Mouse (Mus musculus) midbrain, postnatal 0 days (tissue): ENCODE measurements around the gene Lsm3. TPM values are rescaled to one million over a fixed set of nuclear protein-coding genes. Genes with fewer than 3 reads are reported as not detected.

Experiments used
- ATAC-seq: fragments of 200-750 bp; cut with Nextera tagmentation; 2 replicates; pipeline ENCODE4 v1.8.0; 2017; ENCODE audit warnings: moderate number of reproducible peaks, mild to moderate bottlenecking, moderate TSS enrichment, moderate library complexity; ENCODE audit not compliant: low FRiP score
- DNase-seq: peaks from one replicate; pipeline ENCODE4 v3.0.0-alpha.2; 2015; ENCODE audit warnings: low spot score
- H3K27ac ChIP-seq: fragments of 300-500 bp; sonication (generic); 2 replicates; pipeline ENCODE4 v1.5.1; 2014; ENCODE audit warnings: low read depth, mild to moderate bottlenecking, low read length, mixed read lengths
- H3K27me3 ChIP-seq: fragments of 300-500 bp; sonication (generic); 2 replicates; pipeline ENCODE4 v1.6.1; 2014; ENCODE audit warnings: low read length, control low read depth, mixed read lengths; ENCODE audit not compliant: insufficient read depth
- H3K36me3 ChIP-seq: fragments of 300-500 bp; sonication (generic); 2 replicates; pipeline ENCODE4 v1.6.1; 2014; ENCODE audit warnings: low read length, control low read depth, mixed read lengths; ENCODE audit not compliant: insufficient read depth
- H3K4me1 ChIP-seq: fragments of 300-500 bp; sonication (generic); 2 replicates; pipeline ENCODE4 v1.6.1; 2014; ENCODE audit warnings: mild to moderate bottlenecking, control low read depth, antibody characterized with exemption, low read length, mixed read lengths; ENCODE audit not compliant: insufficient read depth
- H3K4me2 ChIP-seq: fragments of 300-500 bp; sonication (generic); 2 replicates; pipeline ENCODE4 v1.6.1; 2014; ENCODE audit warnings: low read depth, mild to moderate bottlenecking, low read length, mixed read lengths; ENCODE audit not compliant: poor library complexity, severe bottlenecking
- H3K4me3 ChIP-seq: fragments of 300-500 bp; sonication (generic); 2 replicates; pipeline ENCODE4 v1.5.1; 2014; ENCODE audit warnings: low read depth, mild to moderate bottlenecking, low read length, moderate library complexity
- H3K9ac ChIP-seq: fragments of 300-500 bp; sonication (generic); replicated peaks from 2 replicates; pipeline ENCODE4 v1.6.1; 2014; ENCODE audit warnings: mild to moderate bottlenecking, low read length, moderate library complexity, mixed read lengths; ENCODE audit not compliant: poor library complexity, severe bottlenecking
- H3K9me3 ChIP-seq: fragments of 300-500 bp; sonication (generic); 2 replicates; pipeline ENCODE4 v1.6.1; 2016; ENCODE audit warnings: low read length, control low read depth
- CTCF ChIP-seq: IDR thresholded peaks from 2 replicates; pipeline ENCODE4 v1.5.1; 2016; ENCODE audit warnings: antibody characterized with exemption, mild to moderate bottlenecking
- WGBS: fragments of 180-500 bp; shearing (Covaris S2); extraction: QIAGEN DNeasy Blood & Tissue Kit; methylation state at CpG from one replicate; pipeline ENCODE4 v1.1.7; 2014; 5-methylcytosine and 5-hydroxymethylcytosine counted together
- polyA plus RNA-seq: library from polyadenylated mRNA; unstranded; fragments of >200 nt; fragmentation: Nextera tagmentation; extraction: Ambion mirVana; gene quantifications from 2 replicates; pipeline ENCODE4 v1.2.1, GENCODE M21; 2015
- total RNA-seq: library from RNA; depleted of rRNA; stranded (reverse); fragments of >200 nt; gene quantifications from 2 replicates; pipeline ENCODE4 v1.2.3, GENCODE M21; 2014

Gene Lsm3
- total and polyA plus RNA-seq, 2 experiments from 2014 or later: 38.6 to 169 TPM

DNA sequence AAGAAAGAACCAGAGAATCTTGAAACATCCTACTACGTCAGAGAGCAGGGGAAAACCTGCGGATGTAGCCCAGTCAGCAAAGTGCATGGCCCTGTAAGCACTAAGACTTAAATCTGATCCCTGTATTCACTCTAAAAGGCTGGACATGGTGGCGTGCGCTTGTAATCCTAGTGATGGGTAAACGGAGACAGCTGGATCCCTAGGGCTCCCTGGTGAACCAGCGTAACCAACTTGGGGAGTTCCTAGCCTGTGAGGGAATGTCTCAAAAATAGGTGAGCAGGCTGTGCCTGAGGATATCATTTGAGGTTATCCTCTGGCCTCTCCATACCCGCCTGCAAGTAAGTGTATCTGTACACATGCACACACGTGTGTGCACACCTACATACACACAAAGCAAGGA is 14.9 kb downstream of the Lsm3 start:
- Histone ChIP-seq H3K4me1 (no peaks in the 10 kb centered on the region), H3K27me3 (no peaks in the 10 kb centered on the region), H3K27ac (no peak overlapping the region), H3K4me3 (no peak overlapping the region), H3K36me3 (peaks cover 3% of the 10 kb centered on the region; the same call in 1 of the 2 replicates), H3K4me2 (no peak overlapping the region), H3K9me3 (no peaks in the 10 kb centered on the region), H3K9ac (no peak overlapping the region)
- DNase-seq (no peak), ATAC-seq (no peak)
- WGBS: 87% methylated on average over 8 of the region's 8 CpGs
- TF ChIP-seq CTCF: no peak

DNA sequence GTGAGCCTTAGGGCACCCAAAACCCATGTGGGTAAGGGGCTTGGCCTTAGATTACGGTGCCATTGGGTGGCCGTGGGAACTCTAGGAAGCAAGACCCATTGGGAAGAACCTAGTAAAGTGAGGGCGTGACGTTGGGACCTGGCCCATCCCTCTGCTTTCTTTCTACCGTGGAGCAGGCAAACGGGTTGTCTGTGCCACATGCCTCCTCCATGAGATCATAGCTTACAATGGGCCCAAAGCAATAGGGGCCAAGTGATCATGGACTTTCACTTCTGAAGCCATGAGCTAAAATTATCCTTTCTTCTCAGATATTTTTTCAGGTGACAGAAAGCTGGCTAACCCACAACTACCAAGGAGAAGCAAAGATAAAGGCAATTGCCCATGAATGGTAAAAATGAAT is 15.5 kb downstream of the Lsm3 start:
- no peak for TF ChIP-seq CTCF
- Histone ChIP-seq H3K36me3 (peaks cover 3% of the 10 kb centered on the region; the same call in 1 of the 2 replicates), H3K27me3 (no peaks in the 10 kb centered on the region), H3K4me3 (no peak overlapping the region), H3K9me3 (no peaks in the 10 kb centered on the region), H3K4me1 (no peaks in the 10 kb centered on the region), H3K27ac (no peak overlapping the region), H3K9ac (no peak overlapping the region), H3K4me2 (no peak overlapping the region)
- no peak for DNase-seq
- no peak for ATAC-seq
- 81% methylated on average over 6 of the region's 6 CpGs for WGBS

DNA sequence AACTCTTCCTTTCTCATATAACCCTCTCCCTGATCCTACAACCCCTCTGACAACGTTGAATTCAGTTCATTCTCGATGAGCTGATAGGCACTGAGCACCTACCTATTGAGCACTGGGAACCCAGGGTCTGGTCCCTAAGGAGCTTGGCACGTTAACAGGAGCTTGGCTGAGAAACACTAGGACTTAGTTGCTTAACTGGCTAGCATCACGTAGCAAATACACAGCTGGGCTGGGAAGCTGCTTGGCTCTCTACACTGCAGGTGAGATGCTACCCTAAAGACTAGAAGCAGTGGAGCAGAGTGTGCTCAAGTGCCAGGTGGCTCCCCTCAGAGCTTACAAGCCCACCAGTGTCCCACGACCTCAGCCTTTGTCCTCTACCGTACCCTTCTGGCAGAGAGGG is 16.9 kb downstream of the Lsm3 start:
- Histone ChIP-seq H3K27ac (no peak overlapping the region), H3K4me1 (no peaks in the 10 kb centered on the region), H3K9ac (no peak overlapping the region), H3K36me3 (peaks cover 3% of the 10 kb centered on the region; the same call in 1 of the 2 replicates), H3K4me2 (no peak overlapping the region), H3K27me3 (no peaks in the 10 kb centered on the region), H3K9me3 (no peaks in the 10 kb centered on the region), H3K4me3 (no peak overlapping the region)
- 73% methylated on average over 6 of the region's 6 CpGs for WGBS
- no peak for ATAC-seq
- DNase-seq: no peak
- TF ChIP-seq CTCF: no peak

DNA sequence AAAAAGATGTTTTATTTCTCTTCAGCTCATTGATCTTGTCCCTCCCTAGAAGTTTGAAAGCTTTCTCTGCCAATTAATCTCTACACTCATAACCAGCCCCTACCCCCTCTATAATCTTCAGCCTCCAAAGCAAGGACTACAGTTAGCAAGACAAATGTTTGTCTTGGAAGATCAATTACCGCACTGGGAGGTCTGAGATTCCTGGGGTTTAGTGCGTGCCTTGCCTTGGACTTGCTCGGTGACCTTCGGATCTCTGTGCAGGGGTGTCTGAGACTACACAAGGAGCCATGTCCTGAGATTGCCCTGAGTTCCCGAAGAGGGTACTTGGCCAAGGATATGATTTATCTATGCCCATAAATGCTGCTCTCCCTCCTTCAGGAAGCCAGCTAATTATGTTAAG is 17.6 kb downstream of the Lsm3 start:
- H3K4me1 ChIP-seq: no peaks in the 10 kb centered on the region
- no peak for DNase-seq
- H3K27me3 ChIP-seq: no peaks in the 10 kb centered on the region
- no peak for ATAC-seq
- H3K27ac ChIP-seq: no peak overlapping the region
- peaks cover 3% of the 10 kb centered on the region; the same call in 1 of the 2 replicates for H3K36me3 ChIP-seq
- H3K4me2 ChIP-seq: no peak overlapping the region
- H3K4me3 ChIP-seq: no peak overlapping the region
- no peak overlapping the region for H3K9ac ChIP-seq
- TF ChIP-seq CTCF: no peak
- WGBS: 71% methylated on average over 5 of the region's 5 CpGs
- H3K9me3 ChIP-seq: no peaks in the 10 kb centered on the region

DNA sequence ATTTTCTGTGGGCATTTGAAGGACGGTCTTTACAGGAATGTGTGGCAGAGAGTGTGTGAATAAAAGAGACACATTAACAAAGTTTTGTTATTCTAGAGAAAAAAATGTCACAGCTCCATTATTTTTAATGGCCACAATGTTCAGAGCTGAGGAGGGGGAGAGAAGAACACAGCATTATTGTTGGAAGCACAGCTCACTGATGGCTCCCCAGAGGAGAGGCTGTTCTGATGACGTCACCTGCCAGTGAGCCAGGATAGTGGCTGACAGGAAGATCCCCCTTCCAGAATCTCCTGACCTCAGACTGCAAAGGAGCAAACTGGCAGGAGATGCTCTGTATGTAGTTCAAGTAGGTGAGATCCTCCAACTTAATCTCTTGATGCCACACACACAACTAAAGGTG is 18.0 kb downstream of the Lsm3 start:
- peaks cover 3% of the 10 kb centered on the region; the same call in 1 of the 2 replicates for H3K36me3 ChIP-seq
- H3K27me3 ChIP-seq: no peaks in the 10 kb centered on the region
- no peak overlapping the region for H3K4me3 ChIP-seq
- H3K9me3 ChIP-seq: no peaks in the 10 kb centered on the region
- no peak for ATAC-seq
- H3K9ac ChIP-seq: no peak overlapping the region
- no peak overlapping the region for H3K4me2 ChIP-seq
- no peaks in the 10 kb centered on the region for H3K4me1 ChIP-seq
- TF ChIP-seq CTCF: no peak
- DNase-seq: no peak
- no peak overlapping the region for H3K27ac ChIP-seq
- 40% methylated on average over 2 of the region's 2 CpGs for WGBS

DNA sequence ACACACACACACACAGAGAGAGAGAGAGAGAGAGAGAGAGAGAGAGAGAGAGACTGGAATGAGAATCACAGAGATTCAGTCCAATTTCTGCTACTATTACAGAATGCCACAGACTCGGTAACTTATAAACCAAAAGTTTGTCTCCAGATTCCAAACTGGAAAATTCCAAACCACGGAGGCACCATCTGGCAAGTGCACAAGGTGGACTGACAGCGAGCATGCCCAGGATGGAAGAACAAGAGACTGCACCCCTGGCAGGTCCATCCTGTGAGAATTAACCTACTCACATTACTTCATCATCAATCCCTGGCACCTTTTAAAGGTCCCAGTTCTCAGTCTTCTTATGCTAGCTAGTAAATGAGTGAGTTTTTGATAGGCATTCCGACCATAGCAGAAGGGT is 18.5 kb downstream of the Lsm3 start:
- H3K27ac ChIP-seq: no peak overlapping the region
- no peak for TF ChIP-seq CTCF
- no peak overlapping the region for H3K4me3 ChIP-seq
- no peaks in the 10 kb centered on the region for H3K4me1 ChIP-seq
- H3K9ac ChIP-seq: no peak overlapping the region
- H3K36me3 ChIP-seq: peaks cover 3% of the 10 kb centered on the region; the same call in 1 of the 2 replicates
- ATAC-seq: no peak
- no peaks in the 10 kb centered on the region for H3K9me3 ChIP-seq
- H3K27me3 ChIP-seq: no peaks in the 10 kb centered on the region
- DNase-seq: no peak
- WGBS: 89% methylated on average over 4 of the region's 4 CpGs
- H3K4me2 ChIP-seq: no peak overlapping the region
